Mouse (Mus musculus) erythroblast, adult 5-6 weeks (primary cell): Measurements from ENCODE around the gene Gabbr2. TPM values are rescaled to one million over a fixed set of nuclear protein-coding genes. Genes with fewer than 3 reads are reported as not detected.
A peak's percentile ranks its signal among the peaks of the same experiment; 100 is the strongest.

Experiments used
- ATAC-seq: replicated peaks from 2 replicates; pipeline ENCODE4 v1.8.0; 2016; ENCODE audit warnings: moderate number of reproducible peaks, mild to moderate bottlenecking, moderate TSS enrichment, inconsistent platforms; ENCODE audit not compliant: poor library complexity, low FRiP score, severe bottlenecking
- total RNA-seq, 2 experiments: library from RNA; stranded (forward) in 1 of 2; stranded (reverse) in 1 of 2; fragments of 150-400 nt in 1 of 2; fragments of 200-764, 138-1000 nt in 1 of 2; gene quantifications; 2 replicates each; pipeline versions ENCODE4 v1.2.3 to v1.2.4; 2015 to 2017; ENCODE audit warnings: low replicate concordance in 2 of 2

Gabbr2 gene
- total RNA-seq (2015; ENCODE audit: low replicate concordance): not detected in 2 replicates
- 0.17 and 1.3 TPM in 2 replicates for total RNA-seq (2017; ENCODE audit: low replicate concordance)

- no peak for ATAC-seq
These were observed at the start of gene Gabbr2 for GRCm38 (mm10) chr4:46991016-46991958. Gabbr2 (minus strand) TSS chr4:46991873.

GRCm38 (mm10) chr4:47039586-47039985 is 47.9 kb upstream of the Gabbr2 start:
- no peak for ATAC-seq

- ATAC-seq: peak; percentile 69
These were observed 45.6 kb upstream of the Gabbr2 start for GRCm38 (mm10) chr4:47037321-47037657.

GRCm38 (mm10) chr4:47036486-47037320 is 45.0 kb upstream of the Gabbr2 start:
- no peak for ATAC-seq

- ATAC-seq: no peak
These were observed 43.9 kb upstream of the Gabbr2 start for GRCm38 (mm10) chr4:47035536-47035935.

- no peak for ATAC-seq
These were observed 40.5 kb upstream of the Gabbr2 start for GRCm38 (mm10) chr4:47032171-47032570.

GRCm38 (mm10) chr4:47028791-47029190 is 37.1 kb upstream of the Gabbr2 start:
- no peak for ATAC-seq

GRCm38 (mm10) chr4:47023949-47024348 is 32.3 kb upstream of the Gabbr2 start:
- no peak for ATAC-seq

- ATAC-seq: no peak
These were observed 31.3 kb upstream of the Gabbr2 start for GRCm38 (mm10) chr4:47022804-47023603.

GRCm38 (mm10) chr4:47020563-47020962 is 28.9 kb upstream of the Gabbr2 start:
- no peak for ATAC-seq

- no peak for ATAC-seq
These were observed 23.5 kb upstream of the Gabbr2 start for GRCm38 (mm10) chr4:47015156-47015555.

GRCm38 (mm10) chr4:47012476-47012875 is 20.8 kb upstream of the Gabbr2 start:
- ATAC-seq: no peak

GRCm38 (mm10) chr4:47010400-47011231 is 18.9 kb upstream of the Gabbr2 start:
- no peak for ATAC-seq

- no peak for ATAC-seq
These were observed 9.1 kb upstream of the Gabbr2 start for GRCm38 (mm10) chr4:47000626-47001395.

GRCm38 (mm10) chr4:46997969-46998368 is 6.3 kb upstream of the Gabbr2 start:
- no peak for ATAC-seq

- ATAC-seq: no peak
These were observed 1.3 kb upstream of the Gabbr2 start for GRCm38 (mm10) chr4:46992827-46993473.

GRCm38 (mm10) chr4:46991959-46992316 is 265 bp upstream of the Gabbr2 start:
- no peak for ATAC-seq
